Mouse (Mus musculus) left cerebral cortex, postnatal 36 days (tissue): ENCODE measurements around the gene Gm9736. TPM values are rescaled to one million over a fixed set of nuclear protein-coding genes. Genes with fewer than 3 reads are reported as not detected.
"Not testable (repeated sequence)": the region's sequence is repeated elsewhere in the genome, so short reads cannot be mapped to it uniquely, and the experiment has no call there.

Source experiments
- DNase-seq, 2 experiments: peaks; one replicate each; pipeline ENCODE4 v3.0.0; 2021 to 2022; ENCODE audit warnings: low spot score in 2 of 2, mixed read lengths in 1 of 2
- intact Hi-C: fragments of 180-260 bp; cut with DNase I; formaldehyde crosslinking; loops from one replicate; pipeline ENCODE4 v1.15.1; 2025
- total RNA-seq, 2 experiments: library from RNA; stranded (reverse); gene quantifications; 2 replicates each; pipeline ENCODE4 v1.2.3; 2021

Gene Gm9736
- total RNA-seq = not detected

DNA sequence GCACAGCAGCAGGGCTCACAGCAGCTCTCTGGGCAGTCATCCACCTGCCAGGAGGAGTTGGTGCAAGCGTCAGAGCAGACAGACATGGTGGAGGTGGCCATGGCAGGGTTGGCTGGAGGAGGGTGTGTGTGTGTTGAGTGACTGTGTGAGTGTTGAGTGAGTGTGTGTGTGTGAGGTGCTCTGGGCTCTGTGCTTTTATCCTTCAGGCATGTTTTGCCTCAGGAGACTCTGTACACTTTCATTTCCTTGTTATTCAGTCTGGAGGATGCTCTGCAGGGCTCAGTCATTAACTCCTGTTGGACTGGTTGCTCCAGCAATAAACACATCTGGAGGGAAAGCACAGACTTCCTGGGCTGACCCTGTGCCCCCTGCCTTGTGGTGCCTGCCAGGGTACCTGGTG lies at the start of gene Gm9736:
Gm9736 (minus strand) TSS at position 101 of the 400 bp plus-strand sequence.
- intact Hi-C loops, DNase-seq: not testable (repeated sequence)

DNA sequence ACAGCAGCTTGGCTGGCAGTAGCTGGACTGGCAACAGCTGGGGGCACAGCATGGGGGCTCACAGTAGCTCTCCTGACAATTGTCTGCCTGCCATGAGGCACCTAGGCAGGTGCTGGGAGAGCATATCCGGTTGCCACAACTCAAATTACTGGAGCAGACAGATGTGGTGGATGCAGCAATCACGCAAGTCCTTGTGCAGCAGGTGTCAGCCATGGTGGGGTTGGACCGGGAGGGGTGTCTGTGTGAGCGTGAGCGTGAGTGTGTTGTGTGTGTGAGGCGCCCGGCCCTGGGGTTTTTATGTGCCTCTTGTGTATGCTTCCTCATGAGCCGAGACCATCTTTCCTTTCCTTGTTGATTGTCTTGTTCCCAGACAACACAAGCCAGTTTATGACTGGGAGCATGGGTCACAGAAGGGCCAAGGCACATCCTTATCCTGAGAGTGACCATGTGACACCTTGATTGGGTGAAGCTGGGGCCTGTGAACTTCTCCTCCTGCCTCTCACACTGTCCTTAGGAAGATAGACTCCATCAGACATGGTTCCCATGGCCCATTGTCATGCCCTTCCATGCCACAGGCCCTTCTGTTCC lies 47.9 kb upstream of the Gm9736 start, which contains the start of gene Gm19668:
Gm19668 (minus strand) TSS at position 213 of the 588 bp plus-strand sequence.
- no peak for DNase-seq
- intact Hi-C loops = no loop called here

- intact Hi-C loops, DNase-seq: not testable (repeated sequence)
Measured at GRCm38 (mm10) chr10:77798164-77798920, 47.2 kb upstream of the Gm9736 start.

DNA sequence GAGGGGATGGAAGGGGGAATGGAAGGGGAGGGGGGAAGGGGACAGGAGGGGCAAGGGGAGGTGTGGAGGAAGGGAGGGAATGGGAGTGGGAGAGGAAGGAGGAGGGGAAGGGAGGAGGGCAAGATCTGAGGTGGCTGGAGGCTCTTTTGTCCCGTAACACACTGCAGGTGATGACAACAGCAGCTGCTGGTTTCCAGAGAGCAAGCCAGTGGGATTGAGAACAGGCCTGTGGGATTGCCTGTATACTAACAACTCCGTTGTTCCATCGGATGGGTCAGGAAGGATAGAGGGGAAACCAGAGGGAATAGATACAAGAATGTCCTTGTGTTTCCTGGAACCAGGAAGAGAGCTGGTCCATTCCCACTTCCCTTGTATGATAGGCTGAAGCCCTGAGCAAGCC lies 46.5 kb upstream of the Gm9736 start:
- DNase-seq = no peak
- intact Hi-C loops = no loop called here

- DNase-seq = no peak
- intact Hi-C loops = no loop called here
Measured at GRCm38 (mm10) chr10:77794976-77795375, 43.8 kb upstream of the Gm9736 start, which contains the start of gene Gm9639. Gm9639 (minus strand) TSS chr10:77795076.

DNA sequence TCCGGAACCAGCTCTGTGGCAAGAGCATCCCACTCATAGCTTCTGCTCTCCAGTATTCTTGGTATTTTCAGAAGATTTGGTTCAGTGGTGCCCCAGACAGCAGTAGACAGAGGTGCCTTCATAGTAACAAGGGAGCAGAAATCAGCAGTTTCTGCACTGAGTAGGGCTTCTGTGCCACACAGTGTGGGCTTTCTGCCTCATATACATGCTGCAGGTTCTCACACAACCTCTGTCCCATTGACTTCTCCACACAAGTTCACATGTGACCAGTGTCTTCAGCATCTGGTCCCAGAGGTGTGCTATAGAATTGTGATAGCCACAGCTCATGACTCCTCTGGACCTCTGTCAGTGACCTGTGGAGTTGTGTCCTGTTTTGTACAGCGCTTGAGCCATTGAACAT lies 37.5 kb upstream of the Gm9736 start:
- intact Hi-C loops = no loop called here
- DNase-seq = no peak

DNA sequence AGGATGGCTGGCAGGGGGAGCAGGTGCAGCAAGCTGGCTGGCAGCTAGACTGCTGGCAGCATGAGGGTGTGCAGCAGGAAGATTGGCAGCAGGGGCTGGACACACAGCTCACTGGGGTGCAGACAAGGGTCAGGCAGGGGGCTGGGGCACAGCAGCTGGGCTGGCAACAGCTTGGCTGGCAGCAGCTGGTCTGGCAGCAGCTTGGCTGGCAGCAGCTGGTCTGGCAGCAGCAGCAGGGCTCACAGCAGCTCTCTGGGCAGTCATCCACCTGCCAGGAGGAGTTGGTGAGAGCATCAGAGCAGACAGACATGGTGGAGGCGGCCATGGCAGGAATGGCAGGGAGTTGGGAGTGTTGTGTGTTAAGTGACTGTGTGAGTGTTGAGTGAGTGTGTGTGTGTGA lies 36.7 kb upstream of the Gm9736 start, which contains the start of gene Gm7137:
Gm7137 (minus strand) TSS at position 325 of the 400 bp plus-strand sequence.
- peak; percentile 23 for DNase-seq
- intact Hi-C loops = not testable (repeated sequence)

DNA sequence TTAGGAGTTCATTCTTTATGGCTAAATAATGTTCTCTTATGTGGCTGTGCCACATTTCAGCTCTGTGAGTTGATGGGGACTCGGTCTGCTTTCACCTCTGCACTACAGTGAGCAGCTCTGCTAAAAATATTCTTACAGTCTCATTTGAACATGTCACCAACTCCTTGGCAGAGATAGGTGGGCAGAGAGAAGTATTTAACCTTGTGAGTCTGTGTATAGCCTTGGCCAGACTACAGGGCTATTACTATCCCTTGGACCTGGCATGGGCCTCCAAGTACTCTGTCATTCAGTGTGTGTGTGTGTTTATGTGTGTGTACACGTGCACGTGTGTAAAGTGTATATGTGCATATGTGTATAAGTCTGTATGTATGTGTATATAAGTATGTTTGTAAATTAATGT lies 32.2 kb upstream of the Gm9736 start:
- intact Hi-C loops = not testable (repeated sequence)

DNA sequence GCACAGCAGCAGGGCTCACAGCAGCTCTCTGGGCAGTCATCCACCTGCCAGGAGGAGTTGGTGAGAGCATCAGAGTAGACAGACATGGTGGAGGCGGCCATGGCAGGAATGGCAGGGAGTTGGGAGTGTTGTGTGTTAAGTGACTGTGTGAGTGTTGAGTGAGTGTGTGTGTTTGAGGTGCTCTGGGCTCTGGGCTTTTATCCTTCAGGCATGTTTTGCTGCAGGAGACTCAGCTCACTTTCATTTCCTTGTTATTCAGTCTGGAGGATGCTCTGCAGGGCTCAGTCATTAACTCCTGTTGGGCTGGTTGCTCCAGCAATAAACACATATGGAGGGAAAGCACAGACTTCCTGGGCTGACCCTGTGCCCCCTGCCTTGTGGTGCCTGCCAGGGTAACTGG lies 31.3 kb upstream of the Gm9736 start, which contains the start of gene Gm3250:
Gm3250 (minus strand) TSS at position 101 of the 400 bp plus-strand sequence.
- intact Hi-C loops, DNase-seq: not testable (repeated sequence)

More for the DNA sequence above, 32.2 kb upstream of the Gm9736 start:
- not testable (repeated sequence) for DNase-seq

DNA sequence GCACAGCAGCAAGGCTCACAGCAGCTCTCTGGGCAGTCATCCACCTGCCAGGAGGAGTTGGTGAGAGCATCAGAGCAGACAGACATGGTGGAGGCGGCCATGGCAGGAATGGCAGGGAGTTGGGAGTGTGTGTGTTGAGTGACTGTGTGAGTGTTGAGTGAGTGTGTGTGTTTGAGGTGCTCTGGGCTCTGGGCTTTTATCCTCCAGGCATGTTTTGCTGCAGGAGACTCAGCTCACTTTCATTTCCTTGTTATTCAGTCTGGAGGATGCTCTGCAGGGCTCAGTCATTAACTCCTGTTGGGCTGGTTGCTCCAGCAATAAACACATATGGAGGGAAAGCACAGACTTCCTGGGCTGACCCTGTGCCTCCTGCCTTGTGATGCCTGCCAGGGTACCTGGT lies 25.7 kb upstream of the Gm9736 start, which contains the start of gene Gm7138:
Gm7138 (minus strand) TSS at position 101 of the 400 bp plus-strand sequence.
- intact Hi-C loops, DNase-seq: not testable (repeated sequence)

DNA sequence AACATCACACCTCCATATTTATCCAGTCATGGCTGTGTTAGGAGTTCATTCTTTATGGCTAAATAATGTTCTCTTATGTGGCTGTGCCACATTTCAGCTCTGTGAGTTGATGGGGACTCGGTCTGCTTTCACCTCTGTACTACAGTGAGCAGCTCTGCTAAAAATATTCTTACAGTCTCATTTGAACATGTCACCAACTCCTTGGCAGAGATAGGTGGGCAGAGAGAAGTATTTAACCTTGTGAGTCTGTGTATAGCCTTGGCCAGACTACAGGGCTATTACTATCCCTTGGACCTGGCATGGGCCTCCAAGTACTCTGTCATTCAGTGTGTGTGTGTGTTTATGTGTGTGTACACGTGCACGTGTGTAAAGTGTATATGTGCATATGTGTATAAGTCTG lies 21.0 kb upstream of the Gm9736 start:
- intact Hi-C loops, DNase-seq: not testable (repeated sequence)

DNA sequence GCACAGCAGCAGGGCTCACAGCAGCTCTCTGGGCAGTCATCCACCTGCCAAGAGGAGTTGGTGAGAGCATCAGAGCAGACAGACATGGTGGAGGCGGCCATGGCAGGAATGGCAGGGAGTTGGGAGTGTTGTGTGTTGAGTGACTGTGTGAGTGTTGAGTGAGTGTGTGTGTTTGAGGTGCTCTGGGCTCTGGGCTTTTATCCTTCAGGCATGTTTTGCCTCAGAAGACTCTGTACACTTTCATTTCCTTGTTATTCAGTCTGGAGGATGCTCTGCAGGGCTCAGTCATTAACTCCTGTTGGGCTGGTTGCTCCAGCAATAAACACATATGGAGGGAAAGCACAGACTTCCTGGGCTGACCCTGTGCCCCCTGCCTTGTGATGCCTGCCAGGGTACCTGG lies 20.1 kb upstream of the Gm9736 start, which contains the start of gene Gm3238:
Gm3238 (minus strand) TSS at position 101 of the 400 bp plus-strand sequence.
- intact Hi-C loops, DNase-seq: not testable (repeated sequence)

GRCm38 (mm10) chr10:77769727-77770126 lies 18.6 kb upstream of the Gm9736 start:
- intact Hi-C loops = no loop called here

GRCm38 (mm10) chr10:77759582-77759981 lies 8.4 kb upstream of the Gm9736 start, which contains the start of gene Gm3233:
Gm3233 (minus strand) TSS chr10:77759682.
- intact Hi-C loops, DNase-seq: not testable (repeated sequence)

More at GRCm38 (mm10) chr10:77769727-77770126, 18.6 kb upstream of the Gm9736 start:
- DNase-seq = no peak

DNA sequence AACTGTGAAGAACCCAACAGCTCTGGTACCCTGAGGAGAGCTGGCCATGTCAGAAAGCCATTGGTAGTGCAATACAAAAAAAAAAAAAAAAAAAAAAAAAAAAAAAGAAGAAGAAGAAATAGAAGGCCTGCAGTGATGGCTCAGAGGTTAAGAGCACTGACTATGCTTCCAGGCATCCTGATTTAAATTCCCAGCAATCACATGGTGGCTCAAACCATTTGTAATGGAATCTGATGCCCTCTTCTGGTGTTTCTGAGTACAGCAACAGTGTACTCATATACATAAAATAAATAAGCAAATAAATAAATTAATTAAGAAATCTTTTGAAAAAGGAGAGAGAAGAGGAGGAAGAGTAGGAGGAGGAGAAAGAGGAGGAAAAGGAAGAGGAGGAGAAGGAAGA lies 2.3 kb upstream of the Gm9736 start:
- intact Hi-C loops = no loop called here
- no peak for DNase-seq

DNA sequence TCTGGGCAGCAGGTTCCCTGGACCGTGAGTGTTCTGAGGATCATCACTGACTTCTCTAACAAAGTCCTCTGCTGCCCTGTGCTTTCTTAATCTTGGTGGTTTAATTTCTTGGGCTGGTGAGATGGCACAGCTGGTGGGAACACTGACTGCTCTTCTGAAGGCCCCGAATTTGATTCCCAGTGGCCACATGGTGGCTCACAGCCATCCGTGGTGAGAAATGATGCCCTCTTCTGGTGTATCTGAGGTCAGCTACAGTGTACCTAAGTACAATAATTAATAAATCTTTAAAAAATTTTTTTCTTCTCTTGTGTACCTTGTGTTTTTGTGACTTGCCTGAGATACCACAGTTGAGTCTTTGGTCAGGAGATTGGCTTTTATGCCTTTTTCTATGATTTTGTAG lies 1.2 kb upstream of the Gm9736 start:
- intact Hi-C loops, DNase-seq: not testable (repeated sequence)

DNA sequence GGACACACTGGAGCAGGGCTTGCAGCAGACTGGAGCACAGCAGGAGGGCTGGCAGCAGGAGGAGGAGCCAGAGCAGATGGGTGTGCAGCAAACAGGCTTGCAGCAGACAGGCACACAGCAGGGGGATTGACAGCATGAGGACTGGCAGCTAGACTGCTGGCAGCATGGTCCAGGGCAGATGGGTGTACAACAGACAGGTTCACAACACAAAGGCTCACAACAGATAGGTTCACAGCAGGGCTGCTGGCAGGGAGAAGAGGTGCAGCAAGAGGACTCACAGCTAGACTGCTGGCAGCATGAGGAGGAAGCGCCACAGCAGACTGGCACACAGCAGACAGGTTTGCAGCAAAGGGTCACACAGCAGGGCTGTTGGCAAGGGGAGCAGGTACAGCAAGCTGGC lies 468 bp downstream of the Gm9736 start:
- intact Hi-C loops, DNase-seq: not testable (repeated sequence)

- intact Hi-C loops, DNase-seq: not testable (repeated sequence)
Measured at GRCm38 (mm10) chr10:77741924-77742688, 9.0 kb downstream of the Gm9736 start, which contains the start of gene Gm18596. Gm18596 (minus strand) TSS chr10:77742638.

DNA sequence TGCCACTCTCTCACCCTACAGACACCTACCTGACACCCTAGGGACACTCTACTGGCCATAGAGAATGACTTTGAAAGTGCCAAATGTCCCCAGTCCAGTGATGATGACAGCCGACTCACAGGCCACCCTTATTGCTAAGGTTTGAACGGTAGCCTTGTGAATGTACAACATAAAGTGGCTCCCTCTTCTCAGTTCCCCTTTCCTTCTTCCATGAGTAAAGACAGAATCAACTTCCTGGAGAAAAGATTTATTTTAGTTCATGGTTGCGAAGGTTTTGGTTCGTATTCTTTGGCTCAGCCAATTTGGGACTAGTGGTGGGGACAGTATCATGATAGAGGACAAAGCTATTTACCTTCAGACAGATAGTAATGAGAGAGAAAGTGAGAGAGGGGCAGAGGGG lies 12.2 kb downstream of the Gm9736 start:
- intact Hi-C loops = no loop called here
- DNase-seq = no peak

GRCm38 (mm10) chr10:77735928-77736327 lies 15.2 kb downstream of the Gm9736 start:
- no peak for DNase-seq
- intact Hi-C loops = no loop called here
